Mouse (Mus musculus): ENCODE data around the gene BC004004.
"Not testable (repeated sequence)": the region's sequence is repeated elsewhere in the genome, so short reads cannot be mapped to it uniquely, and the experiment has no call there.

Gene BC004004

GRCm38 (mm10) chr17:29268682-29269348, at the start of gene BC004004:
Gene BC004004, plus strand, starts transcription at chr17:29268788.
- peak; percentile 97 for DNase-seq

GRCm38 (mm10) chr17:29220631-29221030, 48.0 kb upstream of the BC004004 start:
- DNase-seq, result no peak

- DNase-seq, result no peak
Observed at GRCm38 (mm10) chr17:29231109-29231508, 37.5 kb upstream of the BC004004 start.

GRCm38 (mm10) chr17:29236111-29236510, 32.5 kb upstream of the BC004004 start:
- no peak for DNase-seq

GRCm38 (mm10) chr17:29237267-29237771, 31.3 kb upstream of the BC004004 start:
- no peak for DNase-seq

- DNase-seq, result no peak
Observed at GRCm38 (mm10) chr17:29237772-29238420, 30.7 kb upstream of the BC004004 start, which contains the start of gene Cpne5. Gene Cpne5, minus strand, starts transcription at chr17:29238167.

GRCm38 (mm10) chr17:29238421-29238945, 30.1 kb upstream of the BC004004 start:
- no peak for DNase-seq

GRCm38 (mm10) chr17:29244912-29245311, 23.7 kb upstream of the BC004004 start:
- DNase-seq, result no peak

GRCm38 (mm10) chr17:29245725-29246124, 22.9 kb upstream of the BC004004 start:
- peak; percentile 75 for DNase-seq

- DNase-seq, result peak; percentile 67
Observed at GRCm38 (mm10) chr17:29246602-29247001, 22.0 kb upstream of the BC004004 start.

- no peak for DNase-seq
Observed at GRCm38 (mm10) chr17:29247881-29248280, 20.7 kb upstream of the BC004004 start.

- DNase-seq, result peak; percentile 62
Observed at GRCm38 (mm10) chr17:29249512-29249911, 19.1 kb upstream of the BC004004 start.

- DNase-seq, result not testable (repeated sequence)
Observed at GRCm38 (mm10) chr17:29251006-29251405, 17.6 kb upstream of the BC004004 start.

- DNase-seq, result peak; percentile 88
Observed at GRCm38 (mm10) chr17:29251608-29252390, 16.8 kb upstream of the BC004004 start.

- no peak for DNase-seq
Observed at GRCm38 (mm10) chr17:29253236-29253635, 15.4 kb upstream of the BC004004 start.

GRCm38 (mm10) chr17:29253684-29254083, 14.9 kb upstream of the BC004004 start:
- no peak for DNase-seq

GRCm38 (mm10) chr17:29254784-29255183, 13.8 kb upstream of the BC004004 start:
- not testable (repeated sequence) for DNase-seq

- DNase-seq, result no peak
Observed at GRCm38 (mm10) chr17:29256507-29256906, 12.1 kb upstream of the BC004004 start.

GRCm38 (mm10) chr17:29257001-29257511, 11.5 kb upstream of the BC004004 start:
- DNase-seq, result no peak

- no peak for DNase-seq
Observed at GRCm38 (mm10) chr17:29258025-29258558, 10.5 kb upstream of the BC004004 start.

GRCm38 (mm10) chr17:29258921-29259320, 9.7 kb upstream of the BC004004 start:
- no peak for DNase-seq

- peak; percentile 84 for DNase-seq
Observed at GRCm38 (mm10) chr17:29259489-29259888, 9.1 kb upstream of the BC004004 start.

GRCm38 (mm10) chr17:29260501-29260900, 8.1 kb upstream of the BC004004 start:
- no peak for DNase-seq

All from lung, postnatal 36 days (tissue).